Mouse (Mus musculus): Measurements from ENCODE around the gene Htatsf1.

The Htatsf1 gene

GRCm38 (mm10) chrX:57053174-57053992, at the start of gene Htatsf1:
Gene Htatsf1 (plus strand): TSS chrX:57053583.
- DNase-seq (ENCODE audit: low spot score in 2 of 2), result peak; percentile 80 to 82

- DNase-seq (ENCODE audit: low spot score in 2 of 2), result no peak
These were observed 40.5 kb upstream of the Htatsf1 start for GRCm38 (mm10) chrX:57012891-57013290.

GRCm38 (mm10) chrX:57042774-57043173, 10.6 kb upstream of the Htatsf1 start, which contains the start of gene Brs3:
Gene Brs3 (plus strand): TSS chrX:57043074.
- DNase-seq (ENCODE audit: low spot score in 2 of 2), result no peak

GRCm38 (mm10) chrX:57043869-57044268, 9.5 kb upstream of the Htatsf1 start:
- no peak for DNase-seq (ENCODE audit: low spot score in 2 of 2)

GRCm38 (mm10) chrX:57052848-57053173, 572 bp upstream of the Htatsf1 start:
- no peak for DNase-seq (ENCODE audit: low spot score in 2 of 2)

- DNase-seq (ENCODE audit: low spot score in 2 of 2), result no peak
These were observed 606 bp downstream of the Htatsf1 start for GRCm38 (mm10) chrX:57053993-57054385.

- no peak for DNase-seq (ENCODE audit: low spot score in 2 of 2)
These were observed 28.1 kb downstream of the Htatsf1 start for GRCm38 (mm10) chrX:57081496-57081895.

- no peak for DNase-seq (ENCODE audit: low spot score in 2 of 2)
These were observed 34.4 kb downstream of the Htatsf1 start, which contains the start of gene Vgll1 for GRCm38 (mm10) chrX:57087806-57088205. Gene Vgll1 (plus strand): TSS chrX:57088106.

GRCm38 (mm10) chrX:57103415-57103814, 50.0 kb downstream of the Htatsf1 start:
- no peak for DNase-seq (ENCODE audit: low spot score in 2 of 2)

- DNase-seq (ENCODE audit: low spot score in 2 of 2), result no peak
These were observed 53.6 kb downstream of the Htatsf1 start for GRCm38 (mm10) chrX:57106956-57107355.
